Comparison of ENCODE assay signal across 7 mouse cellular contexts in the genomic region with DNA sequence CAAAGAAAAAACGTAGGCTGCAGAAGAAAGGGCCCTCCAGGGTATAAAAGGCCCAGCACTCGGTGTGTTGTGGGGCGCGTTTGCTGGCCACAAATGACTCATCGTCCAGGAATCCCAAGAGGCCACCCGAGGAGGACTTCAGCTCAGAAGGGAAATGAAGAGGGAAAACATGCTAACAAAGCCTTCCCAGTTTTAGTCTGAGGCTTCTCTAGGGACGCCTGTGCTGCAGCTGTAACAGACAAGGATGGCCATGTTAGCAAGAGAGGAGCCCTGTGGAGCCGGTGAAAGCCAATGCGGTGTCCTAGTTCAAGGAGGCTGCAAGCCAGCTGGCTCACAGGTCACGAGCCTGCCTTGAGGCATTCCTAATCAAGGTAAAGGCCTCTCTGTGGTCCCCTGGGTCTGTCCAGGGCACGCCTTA. TPM values are rescaled to one million over a fixed set of nuclear protein-coding genes. Genes with fewer than 3 reads are reported as not detected.
DNase-seq lines count a peak whose midpoint lies in the region; ATAC-seq and TF ChIP-seq lines count a peak whose summit lies in the region.

No protein-coding gene starts in this region.

- 4% methylated on average over 11 of the region's 11 CpGs for WGBS in forebrain, embryonic 15.5 days

- peak; percentile 89 for DNase-seq in Patski (ENCODE audit: low read depth, low spot score)
- DNase-seq in cerebellum, adult 11-12 months = peak; percentile 30
- DNase-seq in heart, postnatal 4 days = peak; percentile 73
- DNase-seq in left cerebral cortex, postnatal 4 days = peak; percentile 17
- peak; percentile 43 for DNase-seq in neural tube, embryonic 10.5 days (ENCODE audit: extremely low spot score, low spot score)

- 0 out of 2 replicates have a peak overlapping the region, but pooled peaks have one; percentile 14 for H3K4me2 ChIP-seq in forebrain, embryonic 15.5 days (replicated peaks)

- H3K9ac ChIP-seq in forebrain, embryonic 15.5 days (replicated peaks) = peak overlapping the region; percentile 15

- POLR2A ChIA-PET in Patski (lab: Charles Lee) = no interaction called here

- peaks cover 6% of the 10 kb centered on the region; the same call in 1 of the 2 replicates for H3K4me1 ChIP-seq in forebrain, embryonic 15.5 days

- H3K36me3 ChIP-seq in forebrain, embryonic 15.5 days = no peaks in the 10 kb centered on the region

- no peak for TF ChIP-seq CTCF in Patski (IDR thresholded peaks at IDR 0.05)

- no peaks in the 10 kb centered on the region for H3K9me3 ChIP-seq in forebrain, embryonic 15.5 days

- intact Hi-C loops in left cerebral cortex, postnatal 4 days (cut with DNase I) = no loop called here

- CTCF ChIA-PET in Patski (lab: Charles Lee) = interaction anchor here (0.7 to 8.5 kb wide), 5 partner anchors 9 to 35 kb away, joined by 3 to 115 read pairs (median 5); no protein-coding TSS in a partner anchor

- in situ Hi-C loops in Patski (cut with MboI; ENCODE audit: low pct_unique_long_range_greater_than_20kb) = no loop called here

- ATAC-seq in Patski = peak; percentile 97
- peak; percentile 79 for ATAC-seq in forebrain, embryonic 15.5 days (replicated peaks)
- no peak for ATAC-seq in CD4-positive, CD25-positive, alpha-beta regulatory T cell, adult 4 months

- H3K27me3 ChIP-seq in Patski = no peaks in the 10 kb centered on the region
- no peaks in the 10 kb centered on the region for H3K27me3 ChIP-seq in forebrain, embryonic 15.5 days

- H3K4me3 ChIP-seq in forebrain, embryonic 15.5 days = no peak overlapping the region

- H3K27ac ChIP-seq in forebrain, embryonic 15.5 days (replicated peaks) = peak overlapping the region; percentile 80

RNA-seq across cellular contexts. Expression of a gene that starts 6.0 kb away (rescaled TPM):
- polyA plus RNA-seq in Patski (2021) = 1.2 TPM
- 0.20 TPM in 1 of 2 replicates, not detected in the other for polyA plus RNA-seq in forebrain, embryonic 15.5 days (2015; fragmentation: Nextera tagmentation; extraction: Ambion mirVana)
- total RNA-seq in heart, postnatal 4 days (2021) = under 1 TPM; 0.50 to 0.91 TPM
- not detected for total RNA-seq in left cerebral cortex, postnatal 4 days (2021)
- 1 to 10 TPM; 2.0 to 2.9 TPM for polyA plus RNA-seq in CD4-positive, CD25-positive, alpha-beta regulatory T cell, adult 4 months (2017; shearing (Covaris generic))

RNA-seq across cellular contexts. Expression of a gene that starts 6.1 kb away (rescaled TPM):
- 987 TPM for polyA plus RNA-seq in Patski (2021)
- polyA plus RNA-seq in forebrain, embryonic 15.5 days (2015; fragmentation: Nextera tagmentation; extraction: Ambion mirVana) = 51.5 and 56.2 TPM in 2 replicates
- total RNA-seq in heart, postnatal 4 days (2021) = 100 to 1,000 TPM; 250 to 254 TPM
- total RNA-seq in left cerebral cortex, postnatal 4 days (2021) = 10 to 100 TPM; 32.3 to 33.1 TPM
- polyA plus RNA-seq in CD4-positive, CD25-positive, alpha-beta regulatory T cell, adult 4 months (2017; shearing (Covaris generic)) = 100 to 1,000 TPM; 149 to 172 TPM

RNA-seq across cellular contexts. Expression of a gene that starts 39.8 kb away (rescaled TPM):
- not detected for polyA plus RNA-seq in Patski (2021)
- polyA plus RNA-seq in forebrain, embryonic 15.5 days (2015; fragmentation: Nextera tagmentation; extraction: Ambion mirVana) = 0.36 and 0.43 TPM in 2 replicates
- under 1 TPM; 0.09 to 0.12 TPM for total RNA-seq in heart, postnatal 4 days (2021)
- 1 to 10 TPM; 1.5 to 2.6 TPM for total RNA-seq in left cerebral cortex, postnatal 4 days (2021)
- polyA plus RNA-seq in CD4-positive, CD25-positive, alpha-beta regulatory T cell, adult 4 months (2017; shearing (Covaris generic)) = not detected

Comparison
In these comparisons a context has a peak if more than half of its experiments do, and no peak if none do; other contexts are left out.
1. DNase-seq: peak in every context shown above with its lines; median percentile 89 in Patski; 73 in heart, postnatal 4 days; 43 in neural tube, embryonic 10.5 days; 30 in cerebellum, adult 11-12 months; 17 in left cerebral cortex, postnatal 4 days.